Mouse (Mus musculus): Measurements from ENCODE around the gene Cntrob. TPM values are rescaled to one million over a fixed set of nuclear protein-coding genes. Genes with fewer than 3 reads are reported as not detected.

Gene Cntrob
- total RNA-seq, 1 experiment from 2014 or later, result 10.7 TPM

Other genes with a start within 250 kb of the Cntrob start
- 111 and 139 TPM in 2 replicates for gene Vamp2, start 235.3 kb downstream of the Cntrob start, total RNA-seq (2021)
- 116 and 118 TPM in 2 replicates for gene Per1, start 228.6 kb downstream of the Cntrob start, total RNA-seq (2021)
- 0.37 TPM in 1 of 2 replicates, not detected in the other for gene Hes7, start 203.4 kb downstream of the Cntrob start, total RNA-seq (2021)
- 0.38 and 0.41 TPM in 2 replicates for gene 9130213A22Rik, start 201.2 kb downstream of the Cntrob start, total RNA-seq (2021)
- 1.2 and 1.6 TPM in 2 replicates for gene Aloxe3, start 197.9 kb downstream of the Cntrob start, total RNA-seq (2021)
- not detected in 2 replicates for gene Alox12b, start 166.8 kb downstream of the Cntrob start, total RNA-seq (2021)
- gene Alox8, start 125.9 kb downstream of the Cntrob start, total RNA-seq (2021), result 0.19 TPM in 1 of 2 replicates, not detected in the other
- not detected in 2 replicates for gene Gucy2e, start 86.7 kb downstream of the Cntrob start, total RNA-seq (2021)
- 82.9 and 83.2 TPM in 2 replicates for gene Trappc1, start 205 bp upstream of the Cntrob start, total RNA-seq (2021)
- gene Kcnab3, start 2.5 kb upstream of the Cntrob start, total RNA-seq (2021), result 6.6 and 6.9 TPM in 2 replicates
- gene Rnf227, start 16.7 kb upstream of the Cntrob start, total RNA-seq (2021), result 4.1 and 5.4 TPM in 2 replicates
- 109 and 118 TPM in 2 replicates for gene Chd3, start 45.6 kb upstream of the Cntrob start, total RNA-seq (2021)
- 124 and 137 TPM in 2 replicates for gene Naa38, start 71.7 kb upstream of the Cntrob start, total RNA-seq (2021)
- 34.2 and 42.6 TPM in 2 replicates for gene Cyb5d1, start 71.9 kb upstream of the Cntrob start, total RNA-seq (2021)
- gene Tmem88, start 74.5 kb upstream of the Cntrob start, total RNA-seq (2021), result 29.5 and 30.2 TPM in 2 replicates
- gene Kdm6b, start 89.9 kb upstream of the Cntrob start, total RNA-seq (2021), result 53.7 and 61.3 TPM in 2 replicates
- gene Dnah2, start 225.3 kb upstream of the Cntrob start, total RNA-seq (2021), result 0.22 and 0.49 TPM in 2 replicates
- 1.5 and 2.0 TPM in 2 replicates for gene Efnb3, start 236.4 kb upstream of the Cntrob start, total RNA-seq (2021)

All from adrenal gland, postnatal 14 days (tissue).